Mouse (Mus musculus) left cerebral cortex, postnatal 14 days (tissue): Measurements from ENCODE around the gene Ccdc8. TPM values are rescaled to one million over a fixed set of nuclear protein-coding genes. Genes with fewer than 3 reads are reported as not detected.
A peak's percentile ranks its signal among the peaks of the same experiment; 100 is the strongest.
"Not testable (repeated sequence)": the region's sequence is repeated elsewhere in the genome, so short reads cannot be mapped to it uniquely, and the experiment has no call there.

ENCODE experiments used
- DNase-seq, 2 experiments: peaks; one replicate each; pipeline ENCODE4 v3.0.0; 2021 to 2022; ENCODE audit warnings: low spot score in 2 of 2, mixed read lengths in 1 of 2
- intact Hi-C: fragments of 180-260 bp; cut with DNase I; formaldehyde crosslinking; loops from one replicate; pipeline ENCODE4 v1.15.1; 2025
- long read RNA-seq, 2 experiments: library from polyadenylated mRNA; stranded (forward); transcript quantifications; one replicate each; pipeline ENCODE4 v2.0.0; 2021
- total RNA-seq, 2 experiments: library from RNA; stranded (reverse); gene quantifications; 2 replicates each; pipeline ENCODE4 v1.2.3; 2021

Gene Ccdc8
- 1 to 10 TPM; 3.0 TPM for total RNA-seq
- long read RNA-seq, experiment 1 = 0 reads
- long read RNA-seq, experiment 2, full-length matches to known transcripts = 2 of 2 reads
- long read RNA-seq, experiment 2, partial matches to known transcripts = 0 of 2 reads
- long read RNA-seq, experiment 2, other reads (novel, unspliced or antisense) = 0 of 2 reads

- intact Hi-C loops = no loop called here
- DNase-seq = no peak
These were observed at the start of gene Ccdc8 for GRCm38 (mm10) chr7:16992451-16992807. Ccdc8 (plus strand) TSS chr7:16992708.

- no peak for DNase-seq
- intact Hi-C loops = no loop called here
These were observed 49.6 kb upstream of the Ccdc8 start for GRCm38 (mm10) chr7:16942861-16943260.

- intact Hi-C loops = no loop called here
- peak; percentile 92 to 93 for DNase-seq
These were observed 48.3 kb upstream of the Ccdc8 start, which contains the start of gene Pnmal2 for GRCm38 (mm10) chr7:16944061-16944807. Pnmal2 (plus strand) TSS chr7:16944682.

GRCm38 (mm10) chr7:16944808-16945315 lies 47.6 kb upstream of the Ccdc8 start:
- intact Hi-C loops = no loop called here
- DNase-seq = no peak

GRCm38 (mm10) chr7:16945419-16945818 lies 47.1 kb upstream of the Ccdc8 start:
- intact Hi-C loops = no loop called here
- peak in 1 of 2 experiments; percentile 45 for DNase-seq

- no peak for DNase-seq
- intact Hi-C loops = no loop called here
These were observed 45.8 kb upstream of the Ccdc8 start for GRCm38 (mm10) chr7:16946441-16947348.

GRCm38 (mm10) chr7:16947349-16947895 lies 45.1 kb upstream of the Ccdc8 start:
- intact Hi-C loops = no loop called here
- DNase-seq = peak in 1 of 2 experiments; percentile 54

GRCm38 (mm10) chr7:16947959-16948361 lies 44.5 kb upstream of the Ccdc8 start:
- peak in 1 of 2 experiments; percentile 45 for DNase-seq
- intact Hi-C loops = no loop called here

- DNase-seq = no peak
- intact Hi-C loops = no loop called here
These were observed 43.5 kb upstream of the Ccdc8 start for GRCm38 (mm10) chr7:16948923-16949458.

- DNase-seq = peak; percentile 83 to 89
- intact Hi-C loops = loop anchor here (1.0 to 2.0 kb wide), 3 partner anchors 18 to 117 kb away; no protein-coding TSS in a partner anchor
These were observed 42.3 kb upstream of the Ccdc8 start for GRCm38 (mm10) chr7:16949908-16950841.

GRCm38 (mm10) chr7:16950861-16951635 lies 41.5 kb upstream of the Ccdc8 start:
- intact Hi-C loops = loop anchor here (1.0 to 2.0 kb wide), 3 partner anchors 19 to 116 kb away; no protein-coding TSS in a partner anchor
- DNase-seq = peak; percentile 87 to 88

- intact Hi-C loops = not testable (repeated sequence)
These were observed 38.7 kb upstream of the Ccdc8 start for GRCm38 (mm10) chr7:16953776-16954175.

GRCm38 (mm10) chr7:16955712-16956111 lies 36.8 kb upstream of the Ccdc8 start:
- no peak for DNase-seq

More at GRCm38 (mm10) chr7:16953776-16954175, 38.7 kb upstream of the Ccdc8 start:
- DNase-seq = not testable (repeated sequence)

GRCm38 (mm10) chr7:16956410-16957265 lies 35.9 kb upstream of the Ccdc8 start:
- intact Hi-C loops = no loop called here
- DNase-seq = peak; percentile 76 to 89

More at GRCm38 (mm10) chr7:16955712-16956111, 36.8 kb upstream of the Ccdc8 start:
- intact Hi-C loops = no loop called here

- peak; percentile 96 to 97 for DNase-seq
- intact Hi-C loops = no loop called here
These were observed 32.8 kb upstream of the Ccdc8 start, which contains the start of gene Pnmal1 for GRCm38 (mm10) chr7:16959539-16960187. Pnmal1 (plus strand) TSS chr7:16959679.

- intact Hi-C loops = no loop called here
- no peak for DNase-seq
These were observed 30.8 kb upstream of the Ccdc8 start for GRCm38 (mm10) chr7:16961678-16962077.
